8 mouse cellular contexts compared by ENCODE assay signal in genomic region chr19:45659301-45659737, GRCm38 (mm10). TPM values are rescaled to one million over a fixed set of nuclear protein-coding genes. Genes with fewer than 3 reads are reported as not detected.
DNase-seq lines count a peak whose midpoint lies in the region; ATAC-seq and TF ChIP-seq lines count a peak whose summit lies in the region.

No protein-coding gene starts in this region.

- H3K9ac ChIP-seq in limb, embryonic 13.5 days: peak overlapping the region; percentile 99

- peak overlapping the region; percentile 72 for H3K4me2 ChIP-seq in limb, embryonic 13.5 days (replicated peaks)
- peak overlapping the region; percentile 77 for H3K4me2 ChIP-seq in myocyte (ENCODE audit: low read depth)

- WGBS in limb, embryonic 13.5 days: 1% methylated on average over 18 of the region's 18 CpGs

- peak; percentile 9 for ATAC-seq in limb, embryonic 13.5 days (ENCODE audit: low FRiP score, low read depth)

- peak overlapping the region; percentile 92 for H3K27ac ChIP-seq in gastrocnemius, adult 2 months
- H3K27ac ChIP-seq in limb, embryonic 13.5 days: peak overlapping the region; percentile 97

- no peak for TF ChIP-seq POLR2A in myocyte (IDR thresholded peaks at IDR 0.05; ENCODE audit: insufficient read length, low read depth)

- peak overlapping the region; percentile 88 for H3K4me3 ChIP-seq in gastrocnemius, adult 2 months
- H3K4me3 ChIP-seq in limb, embryonic 13.5 days: peak overlapping the region; percentile 90
- H3K4me3 ChIP-seq in myocyte: peak overlapping the region; percentile 53

- intact Hi-C loops in gastrocnemius, adult 2 months (cut with DNase I): no loop called here
- intact Hi-C loops in gastrocnemius, postnatal 14 days (cut with DNase I; ENCODE audit: low total_unique reads): no loop called here

- TF ChIP-seq CTCF in gastrocnemius, adult 2 months (IDR thresholded peaks at IDR 0.05): no peak; the same call in 1 of the 2 replicates

- DNase-seq in gastrocnemius, adult 2 months: no peak
- no peak for DNase-seq in gastrocnemius, postnatal 14 days
- peak; percentile 3 to 39 for DNase-seq in urinary bladder, adult 18-20 months (ENCODE audit: low spot score in 2 of 2)
- no peak for DNase-seq in urinary bladder, postnatal 10 days (ENCODE audit: low spot score)
- peak; percentile 40 to 52 for DNase-seq in heart, adult 9 months (ENCODE audit: low spot score in 2 of 2)
- DNase-seq in thymus, postnatal 36 days: no peak

- peaks cover 46% of the 10 kb centered on the region for H3K79me2 ChIP-seq in myocyte (ENCODE audit: control insufficient read depth, insufficient read depth)

- no peaks in the 10 kb centered on the region for H3K36me3 ChIP-seq in limb, embryonic 13.5 days
- no peaks in the 10 kb centered on the region for H3K36me3 ChIP-seq in myocyte (ENCODE audit: control insufficient read depth, insufficient read depth)

- peak overlapping the region; percentile 54 for H3ac ChIP-seq in myocyte (ENCODE audit: control insufficient read depth, insufficient read length)

- H3K4me1 ChIP-seq in limb, embryonic 13.5 days: peaks cover 47% of the 10 kb centered on the region

- no peaks in the 10 kb centered on the region for H3K9me3 ChIP-seq in limb, embryonic 13.5 days

- H3K27me3 ChIP-seq in limb, embryonic 13.5 days: no peaks in the 10 kb centered on the region
- H3K27me3 ChIP-seq in myocyte (ENCODE audit: control insufficient read depth, insufficient read depth, insufficient read length): no peaks in the 10 kb centered on the region

TF ChIP-seq in myocyte, 11 proteins besides CTCF, POLR2A, EP300 and RAD21:
- no peak for TF ChIP-seq USF1 (IDR thresholded peaks at IDR 0.05; ENCODE audit: low read depth)
- TF ChIP-seq TCF3 (IDR thresholded peaks at IDR 0.05; ENCODE audit: insufficient read length, low read depth): no peak
- TF ChIP-seq E2F4 (IDR thresholded peaks at IDR 0.05; ENCODE audit: insufficient read depth): no peak
- TF ChIP-seq MYOD1 (IDR thresholded peaks at IDR 0.05; ENCODE audit: control insufficient read depth in 1 of 3, insufficient read length in 2 of 3, low read depth in 2 of 3): no peak
- no peak for TF ChIP-seq REST (IDR thresholded peaks at IDR 0.05; ENCODE audit: insufficient read depth, insufficient read length)
- TF ChIP-seq MYOG (IDR thresholded peaks at IDR 0.05; ENCODE audit: control insufficient read depth in 1 of 3, insufficient read depth in 1 of 3, insufficient read length in 2 of 3, low read depth in 2 of 3): no peak
- TF ChIP-seq CEBPB (IDR thresholded peaks at IDR 0.05; ENCODE audit: insufficient read depth, poor library complexity, severe bottlenecking): no peak
- no peak for TF ChIP-seq TCF12 (IDR thresholded peaks at IDR 0.05; ENCODE audit: insufficient read depth, poor library complexity, severe bottlenecking)
- no peak for TF ChIP-seq POLR2AphosphoS2 (IDR thresholded peaks at IDR 0.05; ENCODE audit: insufficient read length, low read depth)
- no peak for TF ChIP-seq SRF (IDR thresholded peaks at IDR 0.05; ENCODE audit: control insufficient read depth, insufficient read length, low read depth)
- TF ChIP-seq MAX (IDR thresholded peaks at IDR 0.05; ENCODE audit: low read depth): no peak
TF ChIP-seq in myocyte: peak in this region for 0.

RNA-seq across cellular contexts. Expression of gene Fbxw4, which starts 0.8 kb away (rescaled TPM):
- total RNA-seq in gastrocnemius, adult 2 months (2021): 10 to 100 TPM; 29.0 to 30.8 TPM
- total RNA-seq in gastrocnemius, postnatal 14 days (2021): 10 to 100 TPM; 18.9 to 19.8 TPM
- polyA plus RNA-seq in limb, embryonic 13.5 days (2015; fragmentation: Nextera tagmentation; extraction: Ambion mirVana): 4.5 and 5.6 TPM in 2 replicates
- polyA plus RNA-seq in myocyte (2012; fragmentation: generic; extraction: Trizol): 37.0 TPM

Comparison
In these comparisons a context has a peak if more than half of its experiments do, and no peak if none do; other contexts are left out.
1. DNase-seq: peak in urinary bladder, adult 18-20 months (2 of 2) and heart, adult 9 months (2 of 2); none in gastrocnemius, adult 2 months (single experiment), gastrocnemius, postnatal 14 days (single experiment), urinary bladder, postnatal 10 days (single experiment) and thymus, postnatal 36 days (0 of 2).
2. Peak in every context shown above with its lines, with median percentiles within 50 percentile points of each other: H3K4me3 ChIP-seq.